Mouse (Mus musculus): ENCODE data around the gene Bpifb9a. TPM values are rescaled to one million over a fixed set of nuclear protein-coding genes. Genes with fewer than 3 reads are reported as not detected.
"Not testable (repeated sequence)": the region's sequence is repeated elsewhere in the genome, so short reads cannot be mapped to it uniquely, and the experiment has no call there.

Bpifb9a gene
- polyA plus RNA-seq (2015; fragmentation: Nextera tagmentation; extraction: Ambion mirVana), result not detected in 2 replicates

GRCm38 (mm10) chr2:154257554-154257953 is at the start of gene Bpifb9a:
TSS of gene Bpifb9a (plus strand) at chr2:154257854.
- not testable (repeated sequence) for H3K36me3 ChIP-seq (ENCODE audit: control insufficient read depth, insufficient read depth, low read length); ATAC-seq; H3K27ac ChIP-seq (ENCODE audit: low read depth, low read length); H3K9me3 ChIP-seq (ENCODE audit: control insufficient read depth, low read length); H3K4me3 ChIP-seq (ENCODE audit: low read length); H3K4me1 ChIP-seq (ENCODE audit: control insufficient read depth, insufficient read depth, low read depth, low read length); H3K27me3 ChIP-seq (replicated peaks; ENCODE audit: control insufficient read depth, insufficient read depth, low read length); H3K9ac ChIP-seq (ENCODE audit: low read depth, low read length); H3K4me2 ChIP-seq (ENCODE audit: low read length)
- 86% methylated on average over 5 of the region's 5 CpGs for WGBS

- WGBS, result 9% methylated on average over 3 of the region's 3 CpGs
- Histone ChIP-seq H3K4me2 (ENCODE audit: low read length) (no peak overlapping the region), H3K4me1 (ENCODE audit: control insufficient read depth, insufficient read depth, low read depth, low read length) (no peaks in the 10 kb centered on the region; the same call in 1 of the 2 replicates), H3K36me3 (ENCODE audit: control insufficient read depth, insufficient read depth, low read length) (no peaks in the 10 kb centered on the region), H3K4me3 (ENCODE audit: low read length) (no peak overlapping the region), H3K27ac (ENCODE audit: low read depth, low read length) (no peak overlapping the region), H3K27me3 (replicated peaks; ENCODE audit: control insufficient read depth, insufficient read depth, low read length) (no peaks in the 10 kb centered on the region), H3K9ac (ENCODE audit: low read depth, low read length) (no peak overlapping the region), H3K9me3 (ENCODE audit: control insufficient read depth, low read length) (no peaks in the 10 kb centered on the region)
- peak; percentile 42; the same call in 1 of the 2 replicates for ATAC-seq
Measured at GRCm38 (mm10) chr2:154209112-154209511, 48.5 kb upstream of the Bpifb9a start.

- Histone ChIP-seq H3K9ac (ENCODE audit: low read depth, low read length) (no peak overlapping the region), H3K36me3 (ENCODE audit: control insufficient read depth, insufficient read depth, low read length) (no peaks in the 10 kb centered on the region), H3K9me3 (ENCODE audit: control insufficient read depth, low read length) (no peaks in the 10 kb centered on the region), H3K4me1 (ENCODE audit: control insufficient read depth, insufficient read depth, low read depth, low read length) (no peaks in the 10 kb centered on the region; the same call in 1 of the 2 replicates), H3K27ac (ENCODE audit: low read depth, low read length) (no peak overlapping the region), H3K4me2 (ENCODE audit: low read length) (no peak overlapping the region), H3K27me3 (replicated peaks; ENCODE audit: control insufficient read depth, insufficient read depth, low read length) (no peaks in the 10 kb centered on the region), H3K4me3 (ENCODE audit: low read length) (no peak overlapping the region)
- peak; percentile 73 for ATAC-seq
- 29% methylated on average over 1 of the region's 1 CpGs for WGBS
Measured at GRCm38 (mm10) chr2:154211121-154211520, 46.5 kb upstream of the Bpifb9a start.

GRCm38 (mm10) chr2:154211881-154212280 is 45.8 kb upstream of the Bpifb9a start:
- no peaks in the 10 kb centered on the region; the same call in 1 of the 2 replicates for H3K4me1 ChIP-seq (ENCODE audit: control insufficient read depth, insufficient read depth, low read depth, low read length)
- H3K9ac ChIP-seq (ENCODE audit: low read depth, low read length), result no peak overlapping the region
- H3K27me3 ChIP-seq (replicated peaks; ENCODE audit: control insufficient read depth, insufficient read depth, low read length), result no peaks in the 10 kb centered on the region
- WGBS, result 89% methylated on average over 4 of the region's 4 CpGs
- ATAC-seq, result no peak
- H3K27ac ChIP-seq (ENCODE audit: low read depth, low read length), result no peak overlapping the region
- H3K9me3 ChIP-seq (ENCODE audit: control insufficient read depth, low read length), result no peaks in the 10 kb centered on the region
- no peak overlapping the region for H3K4me3 ChIP-seq (ENCODE audit: low read length)
- no peak overlapping the region for H3K4me2 ChIP-seq (ENCODE audit: low read length)
- H3K36me3 ChIP-seq (ENCODE audit: control insufficient read depth, insufficient read depth, low read length), result no peaks in the 10 kb centered on the region

- no peak for ATAC-seq
- H3K9ac ChIP-seq (ENCODE audit: low read depth, low read length), result no peak overlapping the region
- H3K9me3 ChIP-seq (ENCODE audit: control insufficient read depth, low read length), result no peaks in the 10 kb centered on the region
- no peak overlapping the region for H3K4me3 ChIP-seq (ENCODE audit: low read length)
- H3K4me2 ChIP-seq (ENCODE audit: low read length), result no peak overlapping the region
- no peaks in the 10 kb centered on the region; the same call in 1 of the 2 replicates for H3K4me1 ChIP-seq (ENCODE audit: control insufficient read depth, insufficient read depth, low read depth, low read length)
- H3K27me3 ChIP-seq (replicated peaks; ENCODE audit: control insufficient read depth, insufficient read depth, low read length), result no peaks in the 10 kb centered on the region
- H3K36me3 ChIP-seq (ENCODE audit: control insufficient read depth, insufficient read depth, low read length), result no peaks in the 10 kb centered on the region
- 15% methylated on average over 5 of the region's 5 CpGs for WGBS
- H3K27ac ChIP-seq (ENCODE audit: low read depth, low read length), result no peak overlapping the region
Measured at GRCm38 (mm10) chr2:154215191-154215590, 42.5 kb upstream of the Bpifb9a start.

- no peaks in the 10 kb centered on the region for H3K36me3 ChIP-seq (ENCODE audit: control insufficient read depth, insufficient read depth, low read length)
- no peak overlapping the region for H3K4me3 ChIP-seq (ENCODE audit: low read length)
- peaks cover 14% of the 10 kb centered on the region for H3K4me1 ChIP-seq (ENCODE audit: control insufficient read depth, insufficient read depth, low read depth, low read length)
- no peak overlapping the region for H3K4me2 ChIP-seq (ENCODE audit: low read length)
- 81% methylated on average over 5 of the region's 5 CpGs for WGBS
- H3K9me3 ChIP-seq (ENCODE audit: control insufficient read depth, low read length), result no peaks in the 10 kb centered on the region
- no peak overlapping the region for H3K9ac ChIP-seq (ENCODE audit: low read depth, low read length)
- H3K27ac ChIP-seq (ENCODE audit: low read depth, low read length), result no peak overlapping the region
- H3K27me3 ChIP-seq (replicated peaks; ENCODE audit: control insufficient read depth, insufficient read depth, low read length), result no peaks in the 10 kb centered on the region
- no peak for ATAC-seq
Measured at GRCm38 (mm10) chr2:154219950-154220349, 37.7 kb upstream of the Bpifb9a start.

GRCm38 (mm10) chr2:154223265-154223916 is 34.3 kb upstream of the Bpifb9a start, which contains the start of gene Bpifb5:
TSS of gene Bpifb5 (plus strand) at chr2:154223742.
- WGBS, result 7% methylated on average over 14 of the region's 14 CpGs
- peak within 1 kb of the TSS; percentile 50; the same call in 1 of the 2 replicates for H3K27ac ChIP-seq (ENCODE audit: low read depth, low read length)
- H3K36me3 ChIP-seq (ENCODE audit: control insufficient read depth, insufficient read depth, low read length), result no peaks in the 10 kb centered on the region
- H3K9me3 ChIP-seq (ENCODE audit: control insufficient read depth, low read length), result no peaks in the 10 kb centered on the region
- peak; percentile 96 for ATAC-seq
- peak within 1 kb of the TSS; percentile 34 for H3K4me2 ChIP-seq (ENCODE audit: low read length)
- no peaks in the 10 kb centered on the region for H3K27me3 ChIP-seq (replicated peaks; ENCODE audit: control insufficient read depth, insufficient read depth, low read length)
- peaks cover 14% of the 10 kb centered on the region for H3K4me1 ChIP-seq (ENCODE audit: control insufficient read depth, insufficient read depth, low read depth, low read length)
- H3K9ac ChIP-seq (ENCODE audit: low read depth, low read length), result no peak within 1 kb of the TSS
- no peak within 1 kb of the TSS for H3K4me3 ChIP-seq (ENCODE audit: low read length)

GRCm38 (mm10) chr2:154223917-154224273 is 33.8 kb upstream of the Bpifb9a start:
- peak overlapping the region; percentile 34 for H3K4me2 ChIP-seq (ENCODE audit: low read length)
- H3K27ac ChIP-seq (ENCODE audit: low read depth, low read length), result peak overlapping the region; percentile 50; the same call in 1 of the 2 replicates
- no peaks in the 10 kb centered on the region for H3K27me3 ChIP-seq (replicated peaks; ENCODE audit: control insufficient read depth, insufficient read depth, low read length)
- no peaks in the 10 kb centered on the region for H3K36me3 ChIP-seq (ENCODE audit: control insufficient read depth, insufficient read depth, low read length)
- no peaks in the 10 kb centered on the region for H3K9me3 ChIP-seq (ENCODE audit: control insufficient read depth, low read length)
- no peak overlapping the region for H3K4me3 ChIP-seq (ENCODE audit: low read length)
- 7% methylated on average over 2 of the region's 2 CpGs for WGBS
- ATAC-seq, result no peak; the same call in 1 of the 2 replicates
- H3K9ac ChIP-seq (ENCODE audit: low read depth, low read length), result no peak overlapping the region
- H3K4me1 ChIP-seq (ENCODE audit: control insufficient read depth, insufficient read depth, low read depth, low read length), result peaks cover 14% of the 10 kb centered on the region

GRCm38 (mm10) chr2:154226991-154227390 is 30.7 kb upstream of the Bpifb9a start:
- Histone ChIP-seq H3K27ac (ENCODE audit: low read depth, low read length) (no peak overlapping the region), H3K4me2 (ENCODE audit: low read length) (no peak overlapping the region), H3K27me3 (replicated peaks; ENCODE audit: control insufficient read depth, insufficient read depth, low read length) (no peaks in the 10 kb centered on the region), H3K4me1 (ENCODE audit: control insufficient read depth, insufficient read depth, low read depth, low read length) (peaks cover 14% of the 10 kb centered on the region), H3K9ac (ENCODE audit: low read depth, low read length) (no peak overlapping the region), H3K36me3 (ENCODE audit: control insufficient read depth, insufficient read depth, low read length) (no peaks in the 10 kb centered on the region), H3K4me3 (ENCODE audit: low read length) (no peak overlapping the region), H3K9me3 (ENCODE audit: control insufficient read depth, low read length) (no peaks in the 10 kb centered on the region)
- 81% methylated on average over 4 of the region's 4 CpGs for WGBS
- no peak for ATAC-seq

All from hindbrain, embryonic 16.5 days (tissue).